Mouse (Mus musculus): Measurements from ENCODE around the gene Fndc3b.
"Not testable (repeated sequence)": the region's sequence is repeated elsewhere in the genome, so short reads cannot be mapped to it uniquely, and the experiment has no call there.

GRCm38 (mm10) chr3:27477749-27478148, 233.4 kb downstream of the Fndc3b start:
- not testable (repeated sequence) for TF ChIP-seq CTCF (IDR thresholded peaks at IDR 0.05; ENCODE audit: control insufficient read depth, insufficient read depth, insufficient read length); USF1 (IDR thresholded peaks at IDR 0.05; ENCODE audit: low read depth)

All from C2C12 (cell line).